Mouse (Mus musculus): Measurements from ENCODE around the gene Parp9. TPM values are rescaled to one million over a fixed set of nuclear protein-coding genes. Genes with fewer than 3 reads are reported as not detected.
"Not testable (repeated sequence)": the region's sequence is repeated elsewhere in the genome, so short reads cannot be mapped to it uniquely, and the experiment has no call there.

Parp9 gene
- total RNA-seq, 1 experiment from 2014 or later: 14.3 TPM

DNA sequence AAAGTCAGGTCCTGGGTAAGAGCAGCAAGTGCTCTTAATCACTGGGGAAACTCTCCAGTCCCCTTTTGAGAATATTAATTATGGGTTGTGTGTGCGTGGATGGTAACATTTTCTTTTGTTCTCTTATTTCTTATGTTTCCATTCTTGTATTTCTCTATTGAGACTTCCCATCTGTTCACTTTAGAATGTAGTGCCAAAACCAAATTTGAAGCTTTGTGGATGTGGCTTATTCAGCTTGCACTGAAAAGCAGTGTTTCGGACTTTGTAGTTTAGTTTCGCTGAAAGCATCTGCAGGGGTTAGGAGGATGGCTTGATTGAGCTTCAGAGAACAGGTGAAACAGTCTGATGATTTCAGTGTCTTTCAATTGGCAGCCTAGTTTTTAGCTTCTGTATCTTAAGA, 55.0 kb downstream of the Parp9 start:
- DNase-seq: no peak

- DNase-seq: not testable (repeated sequence)
Observed at GRCm38 (mm10) chr16:35998852-35999251, 60.6 kb downstream of the Parp9 start.

DNA sequence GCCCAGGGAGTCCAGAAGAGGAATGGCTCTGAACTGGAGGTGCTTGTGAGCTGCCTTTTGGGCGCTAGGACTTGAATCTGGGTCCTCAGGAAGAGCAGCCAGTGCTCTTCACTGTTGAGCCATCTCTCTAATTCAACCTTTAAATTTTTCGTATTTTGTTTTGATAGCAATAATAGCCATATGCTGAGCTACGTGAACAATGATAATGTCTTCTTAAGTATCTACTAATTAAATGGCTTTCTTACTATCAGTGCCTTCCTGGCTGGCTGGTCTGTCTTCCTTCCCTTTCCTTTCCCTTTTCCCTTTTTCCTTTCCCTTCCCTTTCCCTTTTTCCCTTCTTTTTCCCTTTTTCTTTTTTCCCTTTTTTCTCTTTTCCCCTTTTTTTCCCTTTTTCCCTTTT, 70.1 kb downstream of the Parp9 start:
- DNase-seq: no peak

DNA sequence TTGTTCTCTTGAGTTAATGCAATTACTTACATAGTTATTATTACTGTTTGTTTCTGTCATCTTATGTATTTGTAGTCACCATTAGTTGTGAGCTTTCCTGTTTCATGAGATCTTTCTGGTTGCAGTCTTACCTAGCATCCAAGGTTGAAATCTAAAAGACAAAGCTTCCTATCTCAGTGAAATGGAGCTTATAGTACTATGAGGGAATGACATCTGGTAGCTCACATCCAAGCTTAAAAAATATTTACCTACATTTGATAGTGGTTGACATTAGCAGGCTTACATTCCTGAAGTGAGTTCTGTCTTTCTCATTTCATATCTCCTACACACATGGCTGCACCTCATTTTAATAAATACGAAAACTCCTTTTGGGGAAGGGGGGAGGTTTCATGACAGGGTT, 78.1 kb downstream of the Parp9 start:
- DNase-seq: no peak

Other genes with a start within 250 kb of the Parp9 start
- gene Dirc2, start 169.1 kb upstream of the Parp9 start, total RNA-seq (2021): 28.1 and 34.0 TPM in 2 replicates
- 5.2 and 8.0 TPM in 2 replicates for gene Hspbap1, start 168.1 kb upstream of the Parp9 start, total RNA-seq (2021)
- 12.9 and 18.6 TPM in 2 replicates for gene Parp14, start 66.9 kb upstream of the Parp9 start, total RNA-seq (2021)
- gene Dtx3l, start 681 bp downstream of the Parp9 start, total RNA-seq (2021): 6.9 and 10.8 TPM in 2 replicates
- 62.0 and 69.0 TPM in 2 replicates for gene Kpna1, start 40.3 kb downstream of the Parp9 start, total RNA-seq (2021)
- 5.7 and 5.9 TPM in 2 replicates for gene Wdr5b, start 102.7 kb downstream of the Parp9 start, total RNA-seq (2021)
- 164 TPM in 2 replicates for gene Fam162a, start 133.1 kb downstream of the Parp9 start, total RNA-seq (2021)
- 54.1 and 66.4 TPM in 2 replicates for gene Ccdc58, start 133.2 kb downstream of the Parp9 start, total RNA-seq (2021)
- not detected in 2 replicates for gene Csta1, start 192.8 kb downstream of the Parp9 start, total RNA-seq (2021)
- gene Stfa2l1, start 218.3 kb downstream of the Parp9 start, total RNA-seq (2021): not detected in 2 replicates
- not detected in 2 replicates for gene Gm5483, start 245.7 kb downstream of the Parp9 start, total RNA-seq (2021)